Mouse (Mus musculus) MEL (cell line): ENCODE measurements at regions not wholly inside any gene's neighbourhood (a gene's known extent, or its start where the extent isn't known, plus 50 kb on each side); places are given as distances from the start of the nearest gene placed in this dataset.

Experiments used
- DNase-seq: peaks from one replicate; pipeline ENCODE4 v3.0.0; 2011; ENCODE audit warnings: low read depth, low spot score
- H3K27ac ChIP-seq: 2 replicates; pipeline ENCODE4 v1.5.1; 2012; ENCODE audit warnings: low read depth, mild to moderate bottlenecking, control low read depth, low read length, moderate library complexity; ENCODE audit not compliant: control insufficient read depth
- H3K27me3 ChIP-seq, 2 experiments: fragments of 150-350 bp in 1 of 2; sonication (generic) in 1 of 2; 2 replicates each; pipeline ENCODE4 v1.6.1; 2012; ENCODE audit warnings: low read length in 2 of 2, mild to moderate bottlenecking in 2 of 2, improper control_type of control experiment in 1 of 2, moderate library complexity in 1 of 2; ENCODE audit not compliant: insufficient read depth in 2 of 2, control insufficient read depth in 1 of 2
- H3K36me3 ChIP-seq, 2 experiments: 2 replicates each; pipeline ENCODE4 v1.6.1; 2012 to 2014; ENCODE audit warnings: low read length in 2 of 2, improper control_type of control experiment in 1 of 2, inconsistent platforms in 1 of 2, mild to moderate bottlenecking in 1 of 2; ENCODE audit not compliant: insufficient read depth in 2 of 2, control insufficient read depth in 1 of 2
- H3K4me1 ChIP-seq, 2 experiments: fragments of 150-350 bp in 1 of 2; sonication (generic) in 1 of 2; 2 replicates each; pipeline ENCODE4 v1.6.1; 2012; ENCODE audit warnings: low read length in 2 of 2, improper control_type of control experiment in 1 of 2, mild to moderate bottlenecking in 1 of 2; ENCODE audit not compliant: insufficient read depth in 2 of 2, control insufficient read depth in 1 of 2
- H3K4me3 ChIP-seq, 2 experiments: fragments of 150-350 bp in 1 of 2; sonication (generic) in 1 of 2; 2 replicates each; pipeline ENCODE4 v1.5.1; 2012; ENCODE audit warnings: low read depth in 2 of 2, low read length in 2 of 2, mild to moderate bottlenecking in 2 of 2, moderate library complexity in 2 of 2, control low read depth in 1 of 2, improper control_type of control experiment in 1 of 2; ENCODE audit not compliant: control insufficient read depth in 1 of 2, insufficient read depth in 1 of 2
- H3K79me2 ChIP-seq: 2 replicates; pipeline ENCODE4 v1.6.1; 2012; ENCODE audit warnings: mild to moderate bottlenecking, low read length, moderate library complexity; ENCODE audit not compliant: control insufficient read depth, poor library complexity, insufficient read depth
- H3K9ac ChIP-seq: 2 replicates; pipeline ENCODE4 v1.6.1; 2012; ENCODE audit warnings: low read depth, mild to moderate bottlenecking, control low read depth, low read length, moderate library complexity; ENCODE audit not compliant: control insufficient read depth, poor library complexity, severe bottlenecking
- H3K9me3 ChIP-seq: fragments of 150-350 bp; sonication (generic); replicated peaks from 2 replicates; pipeline ENCODE4 v1.6.1; 2012; ENCODE audit warnings: mild to moderate bottlenecking, low read length, improper control_type of control experiment, moderate library complexity; ENCODE audit not compliant: insufficient read depth
- BHLHE40 ChIP-seq: IDR thresholded peaks from 2 replicates; pipeline ENCODE4 v1.6.1; 2012; ENCODE audit warnings: low read depth, mild to moderate bottlenecking, inconsistent platforms, low read length, improper control_type of control experiment, borderline replicate concordance
- CHD1 ChIP-seq: IDR thresholded peaks from 2 replicates; pipeline ENCODE4 v1.6.1; 2012; ENCODE audit warnings: low read depth, mild to moderate bottlenecking, inconsistent platforms, low read length, improper control_type of control experiment
- ELF1 ChIP-seq: IDR thresholded peaks from 2 replicates; pipeline ENCODE4 v1.6.1; 2014; ENCODE audit warnings: low read depth, mild to moderate bottlenecking, inconsistent platforms, low read length, improper control_type of control experiment, moderate library complexity
- EP300 ChIP-seq, 2 experiments: IDR thresholded peaks; 2 replicates each; pipeline ENCODE4 v1.6.1; 2011; ENCODE audit warnings: improper control_type of control experiment in 2 of 2, low read length in 2 of 2, low read depth in 1 of 2, mild to moderate bottlenecking in 1 of 2
- ETS1 ChIP-seq: IDR thresholded peaks from 2 replicates; pipeline ENCODE4 v1.6.1; 2012; ENCODE audit warnings: low read depth, mild to moderate bottlenecking, inconsistent platforms, low read length, improper control_type of control experiment, moderate library complexity
- GABPA ChIP-seq: IDR thresholded peaks from 2 replicates; pipeline ENCODE4 v1.6.1; 2012; ENCODE audit warnings: low read depth, mild to moderate bottlenecking, inconsistent platforms, low read length, improper control_type of control experiment, moderate library complexity
- GATA1 ChIP-seq: IDR thresholded peaks from 2 replicates; pipeline ENCODE4 v1.6.1; 2011; ENCODE audit warnings: low read depth, low read length, improper control_type of control experiment
- JUND ChIP-seq: IDR thresholded peaks from 2 replicates; pipeline ENCODE4 v1.6.1; 2011; ENCODE audit warnings: low read depth, mild to moderate bottlenecking, improper control_type of control experiment, low read length
- KAT2A ChIP-seq: conservative IDR thresholded peaks from 2 replicates; pipeline ENCODE4 v1.6.1; 2012; ENCODE audit warnings: low read depth, low read length, improper control_type of control experiment, inconsistent platforms
- MAX ChIP-seq: IDR thresholded peaks from 2 replicates; pipeline ENCODE4 v1.6.1; 2011; ENCODE audit warnings: low read length, improper control_type of control experiment
- MEF2A ChIP-seq: IDR thresholded peaks from 2 replicates; pipeline ENCODE4 v1.6.1; 2014; ENCODE audit warnings: low read depth, mild to moderate bottlenecking, inconsistent platforms, low read length, improper control_type of control experiment; ENCODE audit not compliant: poor library complexity, insufficient replicate concordance, severe bottlenecking; ENCODE audit errors: extremely low read depth
- MXI1 ChIP-seq: IDR thresholded peaks from 2 replicates; pipeline ENCODE4 v1.6.1; 2011; ENCODE audit warnings: mild to moderate bottlenecking, low read depth, low read length, improper control_type of control experiment
- MYB ChIP-seq: IDR thresholded peaks from 2 replicates; pipeline ENCODE4 v1.6.1; 2011; ENCODE audit warnings: mild to moderate bottlenecking, low read depth, low read length, improper control_type of control experiment
- MYC ChIP-seq: IDR thresholded peaks from 2 replicates; pipeline ENCODE4 v1.6.1; 2011; ENCODE audit warnings: low read depth, mild to moderate bottlenecking, low read length, improper control_type of control experiment, moderate library complexity
- NELFE ChIP-seq: IDR thresholded peaks from 2 replicates; pipeline ENCODE4 v1.6.1; 2011; ENCODE audit warnings: low read depth, low read length, improper control_type of control experiment
- NRF1 ChIP-seq: IDR thresholded peaks from 2 replicates; pipeline ENCODE4 v1.6.1; 2014; ENCODE audit warnings: low read depth, mild to moderate bottlenecking, inconsistent platforms, low read length, improper control_type of control experiment, moderate library complexity; ENCODE audit not compliant: poor library complexity, insufficient read depth, severe bottlenecking
- POLR2A ChIP-seq, 2 experiments: IDR thresholded peaks; 2 replicates each; pipeline ENCODE4 v1.6.1; 2011 to 2012; ENCODE audit warnings: low read length in 2 of 2, mild to moderate bottlenecking in 2 of 2, control low read depth in 1 of 2, improper control_type of control experiment in 1 of 2, low read depth in 1 of 2, moderate library complexity in 1 of 2; ENCODE audit not compliant: control insufficient read depth in 1 of 2, insufficient read depth in 1 of 2, poor library complexity in 1 of 2
- POLR2AphosphoS2 ChIP-seq: IDR thresholded peaks from 2 replicates; pipeline ENCODE4 v1.6.1; 2011; ENCODE audit warnings: low read length, improper control_type of control experiment
- RAD21 ChIP-seq: IDR thresholded peaks from 2 replicates; pipeline ENCODE4 v1.6.1; 2011; ENCODE audit warnings: mild to moderate bottlenecking, low read depth, low read length, improper control_type of control experiment
- RCOR1 ChIP-seq: IDR thresholded peaks from 2 replicates; pipeline ENCODE4 v1.6.1; 2012; ENCODE audit warnings: low read depth, mild to moderate bottlenecking, inconsistent platforms, low read length, improper control_type of control experiment
- SIN3A ChIP-seq: IDR thresholded peaks from 2 replicates; pipeline ENCODE4 v1.6.1; 2012; ENCODE audit warnings: low read length, improper control_type of control experiment, inconsistent platforms
- TAL1 ChIP-seq: IDR thresholded peaks from 2 replicates; pipeline ENCODE4 v1.6.1; 2012; ENCODE audit warnings: mild to moderate bottlenecking, inconsistent platforms, low read length, moderate library complexity, mixed read lengths
- TCF12 ChIP-seq: IDR thresholded peaks from 2 replicates; pipeline ENCODE4 v1.6.1; 2014; ENCODE audit warnings: low read depth, mild to moderate bottlenecking, inconsistent platforms, low read length, improper control_type of control experiment, moderate library complexity
- USF1 ChIP-seq: IDR thresholded peaks from 2 replicates; pipeline ENCODE4 v1.6.1; 2014; ENCODE audit warnings: low read depth, mild to moderate bottlenecking, inconsistent platforms, low read length, improper control_type of control experiment, moderate library complexity
- USF2 ChIP-seq, 2 experiments: IDR thresholded peaks; 2 replicates each; pipeline ENCODE4 v1.6.1; 2011 to 2012; ENCODE audit warnings: improper control_type of control experiment in 2 of 2, low read length in 2 of 2, borderline replicate concordance in 1 of 2, inconsistent platforms in 1 of 2, low read depth in 1 of 2, mild to moderate bottlenecking in 1 of 2; ENCODE audit not compliant: insufficient read depth in 1 of 2
- ZC3H11A ChIP-seq: IDR thresholded peaks from 2 replicates; pipeline ENCODE4 v1.6.1; 2012; ENCODE audit warnings: low read depth, mild to moderate bottlenecking, inconsistent platforms, low read length, improper control_type of control experiment
- ZKSCAN1 ChIP-seq: IDR thresholded peaks from 2 replicates; pipeline ENCODE4 v1.6.1; 2012; ENCODE audit warnings: low read depth, mild to moderate bottlenecking, inconsistent platforms, low read length, improper control_type of control experiment, moderate library complexity
- ZMIZ1 ChIP-seq: IDR thresholded peaks from 2 replicates; pipeline ENCODE4 v1.6.1; 2012; ENCODE audit warnings: low read depth, mild to moderate bottlenecking, inconsistent platforms, low read length, improper control_type of control experiment, moderate library complexity
- ZNF384 ChIP-seq: IDR thresholded peaks from 2 replicates; pipeline ENCODE4 v1.6.1; 2012; ENCODE audit warnings: low read depth, mild to moderate bottlenecking, inconsistent platforms, low read length, improper control_type of control experiment

GRCm38 (mm10) chr12:12508487-12509125, 246.7 kb downstream of the Fam49a start:
- no peak for TF ChIP-seq SIN3A
- TF ChIP-seq MAX: no peak
- TF ChIP-seq MXI1: no peak
- no peak for TF ChIP-seq KAT2A
- TF ChIP-seq GABPA: no peak
- TF ChIP-seq USF2 (IDR thresholded peaks at IDR 0.05; ENCODE audit: borderline replicate concordance in 1 of 2, insufficient read depth in 1 of 2, low read depth in 1 of 2, low read length in 2 of 2): no peak
- TF ChIP-seq TAL1: no peak
- no peak for TF ChIP-seq JUND
- TF ChIP-seq GATA1: no peak
- TF ChIP-seq EP300 (IDR thresholded peaks at IDR 0.05; ENCODE audit: low read depth in 1 of 2, low read length in 2 of 2): no peak
- TF ChIP-seq MYB: no peak
- no peak for TF ChIP-seq RAD21
- no peak for TF ChIP-seq CHD1
- TF ChIP-seq NRF1: no peak
- no peak for TF ChIP-seq TCF12
- no peak for TF ChIP-seq ZC3H11A
- TF ChIP-seq RCOR1: no peak
- TF ChIP-seq MYC: no peak
- TF ChIP-seq MEF2A: no peak
- no peak overlapping the region for H3K4me3 ChIP-seq
- no peak overlapping the region for H3K9ac ChIP-seq
- peaks cover 3 to 5% of the 10 kb centered on the region in 2 experiments; a peak in 3 of 4 replicates for H3K4me1 ChIP-seq
- peaks cover 0 to 5% of the 10 kb centered on the region in 2 experiments; a peak in 2 of 4 replicates for H3K36me3 ChIP-seq
- no peak for DNase-seq
- no peaks in the 10 kb centered on the region for H3K9me3 ChIP-seq
- no peak overlapping the region for H3K27ac ChIP-seq
- no peaks in the 10 kb centered on the region for H3K79me2 ChIP-seq
- no peaks in the 10 kb centered on the region for H3K27me3 ChIP-seq

GRCm38 (mm10) chr12:12506671-12507070, 244.7 kb downstream of the Fam49a start:
- Histone ChIP-seq H3K27ac (no peak overlapping the region), H3K36me3 (peaks cover 0 to 5% of the 10 kb centered on the region in 2 experiments; a peak in 2 of 4 replicates), H3K9ac (no peak overlapping the region), H3K9me3 (no peaks in the 10 kb centered on the region), H3K27me3 (no peaks in the 10 kb centered on the region), H3K4me1 (peaks cover 3 to 5% of the 10 kb centered on the region in 2 experiments; a peak in 3 of 4 replicates), H3K4me3 (no peak overlapping the region), H3K79me2 (no peaks in the 10 kb centered on the region)
- TF ChIP-seq BHLHE40: no peak
- no peak for TF ChIP-seq NELFE
- no peak for TF ChIP-seq ZC3H11A
- no peak for TF ChIP-seq RAD21
- no peak for TF ChIP-seq POLR2A (IDR thresholded peaks at IDR 0.05; ENCODE audit: control insufficient read depth in 1 of 2, insufficient read depth in 1 of 2, low read depth in 1 of 2, low read length in 2 of 2, poor library complexity in 1 of 2)
- TF ChIP-seq GABPA: no peak
- TF ChIP-seq ETS1: no peak
- TF ChIP-seq ELF1: no peak
- TF ChIP-seq SIN3A: no peak
- TF ChIP-seq TAL1: no peak
- no peak for TF ChIP-seq USF1
- no peak for TF ChIP-seq POLR2AphosphoS2
- TF ChIP-seq ZKSCAN1: no peak
- TF ChIP-seq NRF1: no peak
- TF ChIP-seq ZNF384: no peak
- TF ChIP-seq JUND: no peak
- no peak for TF ChIP-seq ZMIZ1
- no peak for DNase-seq
